Mouse (Mus musculus): ENCODE measurements at regions not wholly inside any gene's neighbourhood (a gene's known extent, or its start where the extent isn't known, plus 50 kb on each side); places are given as distances from the start of the nearest gene placed in this dataset.

DNA sequence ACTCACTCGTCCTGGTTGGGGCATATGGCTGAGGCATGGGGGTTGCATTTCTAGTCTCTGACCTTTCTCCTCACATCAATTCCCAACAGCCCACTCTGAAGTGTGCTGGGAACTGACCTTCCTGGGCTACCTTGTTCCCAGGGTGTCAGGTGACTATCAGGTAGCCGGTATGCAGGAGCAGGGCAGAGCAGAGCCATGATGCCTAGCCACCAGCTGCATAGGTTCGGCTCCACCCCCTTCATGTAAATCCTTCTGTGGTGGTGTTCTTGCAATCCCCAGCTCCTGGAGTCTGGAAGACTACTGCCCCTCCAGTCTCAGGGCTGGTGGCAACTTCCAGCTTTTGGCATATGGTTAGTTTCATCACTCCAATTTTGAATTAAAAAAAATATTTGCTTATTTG lies 221.0 kb downstream of the Gm5447 start:
- Histone ChIP-seq H3K27me3 (ENCODE audit: control insufficient read depth in 1 of 2, insufficient read depth in 2 of 2, low read length in 2 of 2) (no peaks in the 10 kb centered on the region), H3K4me3 (ENCODE audit: control insufficient read depth in 1 of 2, insufficient read depth in 1 of 2, low read depth in 2 of 2, low read length in 2 of 2) (no peak overlapping the region), H3K27ac (ENCODE audit: control insufficient read depth, low read depth, low read length) (no peak overlapping the region), H3K4me1 (ENCODE audit: control insufficient read depth in 1 of 2, insufficient read depth in 2 of 2, low read length in 2 of 2) (no peaks in the 10 kb centered on the region), H3K79me2 (ENCODE audit: control insufficient read depth, insufficient read depth, low read length, poor library complexity) (no peaks in the 10 kb centered on the region), H3K36me3 (ENCODE audit: control insufficient read depth in 1 of 2, insufficient read depth in 2 of 2, low read length in 2 of 2) (no peaks in the 10 kb centered on the region), H3K9ac (ENCODE audit: control insufficient read depth, low read depth, low read length, poor library complexity, severe bottlenecking) (no peak overlapping the region), H3K9me3 (replicated peaks; ENCODE audit: insufficient read depth, low read length) (no peaks in the 10 kb centered on the region)
- TF ChIP-seq SMC3 (IDR thresholded peaks at IDR 0.05; ENCODE audit: low read depth, low read length): no peak
- DNase-seq (ENCODE audit: low read depth, low spot score): no peak

DNA sequence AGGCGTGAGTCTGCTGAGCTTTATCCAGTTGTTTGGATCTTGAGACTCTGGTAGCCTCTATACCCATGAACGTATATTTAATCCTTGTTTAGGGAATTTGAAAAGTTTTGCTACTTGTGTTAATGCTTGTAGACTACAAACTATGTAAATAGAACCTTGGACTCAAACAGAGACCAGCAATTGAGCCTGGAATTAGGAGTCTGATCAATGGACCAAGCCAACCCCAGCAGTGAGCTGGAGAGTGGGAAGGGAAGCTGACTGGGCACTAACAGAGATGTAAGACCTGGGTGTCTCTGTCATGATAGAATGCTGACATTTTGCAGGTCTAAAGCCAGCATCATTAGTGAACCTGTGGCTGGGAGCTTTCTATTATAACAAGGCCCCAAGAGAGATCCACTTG lies 222.5 kb downstream of the Gm5447 start:
- no peaks in the 10 kb centered on the region for H3K36me3 ChIP-seq (ENCODE audit: control insufficient read depth in 1 of 2, insufficient read depth in 2 of 2, low read length in 2 of 2)
- no peaks in the 10 kb centered on the region for H3K4me1 ChIP-seq (ENCODE audit: control insufficient read depth in 1 of 2, insufficient read depth in 2 of 2, low read length in 2 of 2)
- no peak overlapping the region for H3K4me3 ChIP-seq (ENCODE audit: control insufficient read depth in 1 of 2, insufficient read depth in 1 of 2, low read depth in 2 of 2, low read length in 2 of 2)
- no peaks in the 10 kb centered on the region for H3K27me3 ChIP-seq (ENCODE audit: control insufficient read depth in 1 of 2, insufficient read depth in 2 of 2, low read length in 2 of 2)
- no peaks in the 10 kb centered on the region for H3K79me2 ChIP-seq (ENCODE audit: control insufficient read depth, insufficient read depth, low read length, poor library complexity)
- H3K27ac ChIP-seq (ENCODE audit: control insufficient read depth, low read depth, low read length): no peak overlapping the region
- no peak overlapping the region for H3K9ac ChIP-seq (ENCODE audit: control insufficient read depth, low read depth, low read length, poor library complexity, severe bottlenecking)
- TF ChIP-seq KAT2A (conservative IDR thresholded peaks at IDR 0.05; ENCODE audit: low read depth, low read length) (no peak), MXI1 (IDR thresholded peaks at IDR 0.05; ENCODE audit: low read depth, low read length) (no peak), USF1 (IDR thresholded peaks at IDR 0.05; ENCODE audit: low read depth, low read length) (no peak), ZMIZ1 (IDR thresholded peaks at IDR 0.05; ENCODE audit: low read depth, low read length) (no peak), ELF1 (IDR thresholded peaks at IDR 0.05; ENCODE audit: low read depth, low read length) (no peak), BHLHE40 (IDR thresholded peaks at IDR 0.05; ENCODE audit: borderline replicate concordance, low read depth, low read length) (no peak), POLR2A (IDR thresholded peaks at IDR 0.05; ENCODE audit: control insufficient read depth in 1 of 2, insufficient read depth in 1 of 2, low read depth in 1 of 2, low read length in 2 of 2, poor library complexity in 1 of 2) (no peak), CHD1 (IDR thresholded peaks at IDR 0.05; ENCODE audit: low read depth, low read length) (no peak), RCOR1 (IDR thresholded peaks at IDR 0.05; ENCODE audit: low read depth, low read length) (no peak), HCFC1 (IDR thresholded peaks at IDR 0.05; ENCODE audit: low read depth, low read length) (no peak), JUND (IDR thresholded peaks at IDR 0.05; ENCODE audit: low read depth, low read length) (no peak), CHD2 (IDR thresholded peaks at IDR 0.05; ENCODE audit: low read length) (no peak), MYB (IDR thresholded peaks at IDR 0.05; ENCODE audit: low read depth, low read length) (no peak), SMC3 (IDR thresholded peaks at IDR 0.05; ENCODE audit: low read depth, low read length) (no peak), TBP (IDR thresholded peaks at IDR 0.05; ENCODE audit: low read depth, low read length) (no peak)
- DNase-seq (ENCODE audit: low read depth, low spot score): no peak
- H3K9me3 ChIP-seq (replicated peaks; ENCODE audit: insufficient read depth, low read length): no peaks in the 10 kb centered on the region

DNA sequence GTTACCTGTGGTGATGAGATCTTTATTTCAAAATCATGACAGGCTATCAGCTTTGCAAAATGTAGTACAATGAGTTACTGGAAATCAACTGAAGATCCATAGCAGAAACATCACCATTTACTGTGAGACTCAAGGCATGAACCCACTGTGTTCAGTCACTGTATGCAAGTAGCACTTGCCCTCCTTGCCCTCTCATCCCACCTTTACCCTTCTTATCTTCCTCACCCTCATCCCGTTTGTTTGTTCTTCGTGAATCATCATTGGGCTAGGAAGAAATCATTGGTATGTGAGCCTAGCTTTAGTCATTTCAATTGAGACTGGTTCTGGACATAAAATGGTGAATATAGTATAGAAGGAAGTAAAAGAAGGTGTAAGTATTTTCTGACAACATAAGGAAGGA lies 223.6 kb downstream of the Gm5447 start:
- Histone ChIP-seq H3K27me3 (ENCODE audit: control insufficient read depth in 1 of 2, insufficient read depth in 2 of 2, low read length in 2 of 2) (no peaks in the 10 kb centered on the region), H3K9me3 (replicated peaks; ENCODE audit: insufficient read depth, low read length) (no peaks in the 10 kb centered on the region), H3K27ac (ENCODE audit: control insufficient read depth, low read depth, low read length) (no peak overlapping the region), H3K4me3 (ENCODE audit: control insufficient read depth in 1 of 2, insufficient read depth in 1 of 2, low read depth in 2 of 2, low read length in 2 of 2) (no peak overlapping the region), H3K36me3 (ENCODE audit: control insufficient read depth in 1 of 2, insufficient read depth in 2 of 2, low read length in 2 of 2) (no peaks in the 10 kb centered on the region), H3K4me1 (ENCODE audit: control insufficient read depth in 1 of 2, insufficient read depth in 2 of 2, low read length in 2 of 2) (no peaks in the 10 kb centered on the region), H3K9ac (ENCODE audit: control insufficient read depth, low read depth, low read length, poor library complexity, severe bottlenecking) (no peak overlapping the region), H3K79me2 (ENCODE audit: control insufficient read depth, insufficient read depth, low read length, poor library complexity) (no peaks in the 10 kb centered on the region)
- TF ChIP-seq MYB (IDR thresholded peaks at IDR 0.05; ENCODE audit: low read depth, low read length) (no peak), MEF2A (IDR thresholded peaks at IDR 0.05; ENCODE audit: extremely low read depth, insufficient replicate concordance, low read depth, low read length, poor library complexity, severe bottlenecking) (no peak), CTCF (IDR thresholded peaks at IDR 0.05 in 2 of 3, conservative IDR thresholded peaks at IDR 0.05 in 1 of 3; ENCODE audit: control insufficient read depth in 1 of 3, insufficient read depth in 1 of 3, low read depth in 2 of 3, low read length in 3 of 3, poor library complexity in 1 of 3, severe bottlenecking in 1 of 3) (no peak)
- no peak for DNase-seq (ENCODE audit: low read depth, low spot score)
